Mouse (Mus musculus): ENCODE measurements at regions not wholly inside any gene's neighbourhood (a gene's known extent, or its start where the extent isn't known, plus 50 kb on each side); places are given as distances from the start of the nearest gene placed in this dataset.
A peak's percentile ranks its signal among the peaks of the same experiment; 100 is the strongest.

GRCm38 (mm10) chr2:75605634-75606033, 53.4 kb upstream of the Hnrnpa3 start:
- Histone ChIP-seq H3K27ac (no peak overlapping the region), H3K9me3 (replicated peaks) (no peaks in the 10 kb centered on the region), H3K9ac (no peak overlapping the region), H3K4me1 (replicated peaks) (peaks cover 5% of the 10 kb centered on the region), H3K4me2 (no peak overlapping the region), H3K27me3 (peaks cover 45% of the 10 kb centered on the region), H3K36me3 (no peaks in the 10 kb centered on the region), H3K4me3 (replicated peaks) (no peak overlapping the region)
- WGBS (ENCODE audit: insufficient replicate concordance) = 4% methylated on average over 7 of the region's 7 CpGs
- ATAC-seq (ENCODE audit: low read depth) = no peak
- DNase-seq = peak; percentile 13

DNA sequence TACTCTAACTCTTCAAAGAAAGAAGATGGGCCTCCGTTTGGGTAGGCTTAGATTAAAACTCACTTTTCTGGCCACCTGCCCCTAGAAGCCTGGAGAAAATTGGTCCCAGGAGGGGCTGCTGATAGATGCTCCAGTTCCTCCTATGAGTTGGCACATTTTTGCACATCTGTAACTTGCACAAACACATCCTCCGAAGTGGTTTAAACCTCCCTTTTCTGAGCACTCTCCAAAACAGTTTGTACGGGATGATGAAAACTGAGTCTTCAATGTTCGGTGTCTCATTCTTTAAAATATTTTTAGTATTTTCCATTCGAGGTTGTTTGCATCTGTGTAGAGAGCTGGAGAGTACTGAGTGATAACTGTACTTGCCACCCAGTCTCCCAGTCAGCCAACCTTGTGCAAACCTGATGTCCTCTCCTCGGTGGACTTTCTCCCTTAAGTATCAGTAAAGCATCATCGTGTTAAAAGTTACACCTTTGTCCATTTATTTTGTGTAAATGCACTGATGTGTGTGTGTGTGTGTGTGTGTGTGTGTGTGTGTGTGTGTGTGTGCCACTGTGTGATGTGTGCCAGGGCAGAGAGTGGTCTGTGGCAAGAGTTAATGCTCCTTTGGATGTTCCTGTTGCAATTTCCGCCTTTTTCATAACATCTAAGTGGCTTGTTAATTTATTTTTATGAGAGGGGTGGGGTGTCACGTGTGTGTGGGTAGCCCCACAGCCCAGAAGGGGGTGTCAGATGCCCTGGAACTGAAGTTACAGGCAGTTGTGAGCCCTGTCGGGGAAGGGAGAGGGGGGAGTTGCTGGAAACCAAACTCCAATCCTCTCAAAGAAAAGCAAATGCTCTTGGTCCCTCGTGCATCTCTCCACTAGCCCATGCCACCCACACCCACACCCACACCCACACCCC, 51.8 kb upstream of the Hnrnpa3 start:
- Histone ChIP-seq H3K36me3 (no peaks in the 10 kb centered on the region), H3K4me1 (replicated peaks) (peaks cover 5% of the 10 kb centered on the region), H3K27ac (no peak overlapping the region), H3K9ac (no peak overlapping the region), H3K4me2 (no peak overlapping the region), H3K27me3 (peaks cover 57% of the 10 kb centered on the region), H3K9me3 (replicated peaks) (no peaks in the 10 kb centered on the region), H3K4me3 (replicated peaks) (no peak overlapping the region)
- DNase-seq (no peak), ATAC-seq (ENCODE audit: low read depth) (no peak)
- WGBS (ENCODE audit: insufficient replicate concordance) = 49% methylated on average over 11 of the region's 11 CpGs

DNA sequence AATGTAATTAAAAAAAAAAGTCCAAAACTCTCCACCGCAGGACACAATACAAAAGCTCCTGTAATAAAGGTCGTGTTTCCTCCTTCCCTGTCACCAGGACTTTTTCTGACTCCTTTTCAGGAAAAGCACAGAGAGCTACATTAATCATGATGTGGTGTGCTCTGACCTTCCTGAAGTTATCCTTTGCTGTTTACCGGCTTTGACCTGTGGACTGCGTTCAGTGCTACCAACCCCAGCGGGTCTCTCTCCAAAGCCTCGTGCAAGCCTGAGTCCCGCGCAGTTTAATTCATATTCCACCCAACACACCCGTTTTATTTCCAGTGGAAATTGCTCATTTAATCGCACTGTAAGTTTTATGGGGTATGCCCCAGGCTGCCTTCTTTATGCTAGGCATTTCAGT, 51.1 kb upstream of the Hnrnpa3 start:
- H3K36me3 ChIP-seq = no peaks in the 10 kb centered on the region
- peaks cover 57% of the 10 kb centered on the region for H3K27me3 ChIP-seq
- DNase-seq (no peak), ATAC-seq (ENCODE audit: low read depth) (no peak)
- no peaks in the 10 kb centered on the region for H3K9me3 ChIP-seq (replicated peaks)
- no peak overlapping the region for H3K9ac ChIP-seq
- no peak overlapping the region for H3K27ac ChIP-seq
- no peak overlapping the region for H3K4me2 ChIP-seq
- 46% methylated on average over 10 of the region's 10 CpGs for WGBS (ENCODE audit: insufficient replicate concordance)
- no peak overlapping the region for H3K4me3 ChIP-seq (replicated peaks)
- peaks cover 10% of the 10 kb centered on the region for H3K4me1 ChIP-seq (replicated peaks)

DNA sequence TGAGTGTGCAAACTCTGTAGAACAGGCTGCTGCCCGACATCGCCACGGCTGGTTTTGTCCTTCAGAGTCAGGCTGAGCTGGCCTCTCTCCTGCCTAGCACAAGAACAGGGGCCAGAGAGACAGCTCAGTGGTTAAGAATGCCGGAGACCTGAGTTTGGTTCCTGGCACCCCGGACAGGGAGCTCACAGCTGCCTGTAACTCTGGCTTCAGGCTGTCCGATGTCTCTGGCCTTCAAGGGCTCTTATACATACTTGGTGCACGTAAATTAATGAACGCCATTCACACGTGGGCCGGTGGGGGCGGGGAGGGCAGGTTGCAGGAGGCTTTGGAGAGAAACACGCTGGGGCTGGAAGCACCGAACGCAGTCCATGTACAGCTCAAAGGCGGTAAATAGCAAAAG, 50.6 kb upstream of the Hnrnpa3 start:
- H3K4me3 ChIP-seq (replicated peaks) = no peak overlapping the region
- H3K27me3 ChIP-seq = peaks cover 57% of the 10 kb centered on the region
- no peaks in the 10 kb centered on the region for H3K36me3 ChIP-seq
- 35% methylated on average over 15 of the region's 15 CpGs for WGBS (ENCODE audit: insufficient replicate concordance)
- ATAC-seq (ENCODE audit: low read depth) (no peak), DNase-seq (no peak)
- peaks cover 12% of the 10 kb centered on the region for H3K4me1 ChIP-seq (replicated peaks)
- H3K9ac ChIP-seq = no peak overlapping the region
- no peaks in the 10 kb centered on the region for H3K9me3 ChIP-seq (replicated peaks)
- no peak overlapping the region for H3K4me2 ChIP-seq
- H3K27ac ChIP-seq = no peak overlapping the region

DNA sequence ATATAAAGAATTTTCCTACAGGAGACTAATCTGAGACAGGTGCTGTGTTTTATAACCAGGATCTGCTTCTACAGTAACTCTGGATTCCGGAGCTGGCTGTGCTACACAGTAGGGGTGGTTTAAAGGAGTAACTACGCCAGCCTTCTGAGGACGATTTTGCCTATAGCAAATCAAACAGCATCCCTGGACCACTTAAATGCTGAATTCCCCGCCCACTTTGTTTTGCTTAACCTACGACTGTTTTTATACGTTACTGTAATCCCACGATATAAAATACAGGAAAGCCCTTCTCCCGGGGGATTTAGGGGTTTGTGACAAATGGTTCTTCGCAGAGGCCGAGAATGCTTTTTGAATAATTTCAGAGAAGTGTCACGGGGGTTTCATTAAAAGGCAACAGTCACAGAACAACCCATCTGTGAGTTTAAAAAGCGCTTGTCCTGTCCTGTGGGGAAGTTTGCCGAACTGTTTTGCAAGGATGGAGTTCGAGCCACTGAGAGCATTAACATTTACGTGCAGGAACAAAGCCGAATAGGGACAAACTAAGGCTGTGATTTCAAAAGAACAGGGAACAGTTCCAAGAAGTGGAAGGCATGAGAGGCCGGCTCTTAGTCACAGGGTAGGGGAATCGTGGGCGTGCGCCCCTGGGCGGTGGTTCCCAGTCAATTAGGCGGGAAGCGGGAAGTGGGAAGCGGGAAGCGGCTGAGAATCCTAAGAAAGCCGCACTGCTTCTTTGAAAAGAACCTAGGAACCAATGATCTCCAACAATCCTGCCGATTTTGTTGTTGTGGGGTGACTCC, 49.7 kb upstream of the Hnrnpa3 start:
- no peak overlapping the region for H3K9ac ChIP-seq

More for the DNA sequence above, 49.7 kb upstream of the Hnrnpa3 start:
- Histone ChIP-seq H3K27ac (no peak overlapping the region), H3K36me3 (no peaks in the 10 kb centered on the region), H3K4me2 (peak overlapping the region; percentile 36), H3K9me3 (replicated peaks) (no peaks in the 10 kb centered on the region), H3K4me1 (replicated peaks) (peaks cover 10% of the 10 kb centered on the region), H3K27me3 (peaks cover 57% of the 10 kb centered on the region), H3K4me3 (replicated peaks) (0 out of 2 replicates have a peak overlapping the region, but pooled peaks have one; percentile 6)
- ATAC-seq (ENCODE audit: low read depth) (no peak), DNase-seq (no peak)
- WGBS (ENCODE audit: insufficient replicate concordance) = 19% methylated on average over 27 of the region's 27 CpGs

All from liver, embryonic 13.5 days (tissue).